In the genomic region with DNA sequence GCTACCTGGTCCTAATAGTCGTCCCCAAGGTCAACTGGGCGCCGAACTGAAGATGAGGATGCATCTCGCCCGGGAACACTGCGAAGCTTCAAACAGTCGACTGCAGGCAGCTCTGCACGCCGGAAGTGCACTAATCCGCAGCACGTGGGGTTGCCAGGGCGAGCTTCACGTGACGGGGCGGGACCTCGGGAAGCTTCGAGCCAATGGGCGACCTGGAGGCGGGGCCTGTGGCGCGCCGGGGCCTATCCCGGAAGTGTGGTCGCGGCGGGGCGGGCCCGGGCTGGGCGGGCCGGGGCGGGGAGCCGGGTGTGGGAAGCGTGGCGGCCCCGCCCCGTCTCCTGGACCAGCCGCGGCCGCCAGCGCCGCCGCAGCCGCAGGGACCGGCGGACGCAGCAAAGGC, we compare ENCODE assay signal across 8 mouse cellular contexts. TPM values are rescaled to one million over a fixed set of nuclear protein-coding genes. Genes with fewer than 3 reads are reported as not detected.
A peak's percentile ranks its signal among the peaks of the same experiment; 100 is the strongest.
DNase-seq lines count a peak whose midpoint lies in the region; ATAC-seq lines count a peak whose summit lies in the region.

Eif5a2 (plus strand) TSS at position 283 of the 400 bp plus-strand sequence.

- intact Hi-C loops in left cerebral cortex, postnatal 25 days (cut with DNase I), result no loop called here

- H3K27ac ChIP-seq in embryonic facial prominence, embryonic 10.5 days (replicated peaks), result peak within 1 kb of the TSS; percentile 83
- no peak within 1 kb of the TSS for H3K27ac ChIP-seq in intestine, embryonic 16.5 days (ENCODE audit: low read length)

- peak within 1 kb of the TSS; percentile 78 for H3K9ac ChIP-seq in intestine, embryonic 16.5 days (ENCODE audit: low read depth, low read length)

- peak; percentile 99 for ATAC-seq in intestine, embryonic 16.5 days

- H3K4me2 ChIP-seq in intestine, embryonic 16.5 days (ENCODE audit: low read depth, low read length), result peak within 1 kb of the TSS; percentile 99

- WGBS in embryonic facial prominence, embryonic 10.5 days, result 3% methylated on average over 46 of the region's 46 CpGs
- WGBS in intestine, embryonic 16.5 days, result 2% methylated on average over 44 of the region's 46 CpGs

- H3K9me3 ChIP-seq in embryonic facial prominence, embryonic 10.5 days, result no peaks in the 10 kb centered on the region
- no peaks in the 10 kb centered on the region for H3K9me3 ChIP-seq in intestine, embryonic 16.5 days (ENCODE audit: control insufficient read depth, low read length)

- H3K27me3 ChIP-seq in embryonic facial prominence, embryonic 10.5 days (replicated peaks; ENCODE audit: low read depth, poor library complexity, severe bottlenecking), result peaks cover 16% of the 10 kb centered on the region
- no peaks in the 10 kb centered on the region for H3K27me3 ChIP-seq in intestine, embryonic 16.5 days (replicated peaks; ENCODE audit: control insufficient read depth, insufficient read depth, low read length)

- H3K36me3 ChIP-seq in embryonic facial prominence, embryonic 10.5 days (replicated peaks), result no peaks in the 10 kb centered on the region; the same call in 1 of the 2 replicates
- H3K36me3 ChIP-seq in intestine, embryonic 16.5 days (ENCODE audit: control insufficient read depth, insufficient read depth, low read length), result no peaks in the 10 kb centered on the region

- peak; percentile 97 for DNase-seq in adrenal gland, postnatal 14 days
- DNase-seq in embryonic facial prominence, embryonic 10.5 days (ENCODE audit: low spot score), result peak; percentile 96
- DNase-seq in gonadal fat pad, adult 2 months (ENCODE audit: low read depth), result peak; percentile 5
- DNase-seq in left cerebral cortex, postnatal 25 days (ENCODE audit: low spot score in 2 of 2), result peak; percentile 93 to 95
- peak; percentile 92 for DNase-seq in mesoderm, embryonic 11.5 days (ENCODE audit: low read depth, low spot score)
- peak; percentile 93 for DNase-seq in right cerebral cortex, postnatal 25 days
- peak; percentile 82 to 91 for DNase-seq in urinary bladder, postnatal 36 days (ENCODE audit: low spot score in 2 of 2)

- peak within 1 kb of the TSS; percentile 92 for H3K4me3 ChIP-seq in embryonic facial prominence, embryonic 10.5 days
- peak within 1 kb of the TSS; percentile 73 for H3K4me3 ChIP-seq in intestine, embryonic 16.5 days (ENCODE audit: low read length)

- peaks cover 9% of the 10 kb centered on the region for H3K4me1 ChIP-seq in embryonic facial prominence, embryonic 10.5 days
- H3K4me1 ChIP-seq in intestine, embryonic 16.5 days (ENCODE audit: control insufficient read depth, insufficient read depth, low read length), result 0 out of 2 replicates have a peak, but pooled peaks cover 4% of the 10 kb centered on the region

RNA-seq across cellular contexts. Expression of gene Eif5a2, which starts in this region (rescaled TPM):
- total RNA-seq in adrenal gland, postnatal 14 days (2021), result 2.2 and 3.2 TPM in 2 replicates
- 12.9 and 13.5 TPM in 2 replicates for polyA plus RNA-seq in embryonic facial prominence, embryonic 10.5 days (2016; fragmentation: Nextera tagmentation; extraction: Ambion mirVana)
- polyA plus RNA-seq in gonadal fat pad, adult 2 months (2012; rRNA removed), result 0.91 and 1.1 TPM in 2 replicates
- 3.0 and 3.5 TPM in 2 replicates for polyA plus RNA-seq in intestine, embryonic 16.5 days (2015; fragmentation: Nextera tagmentation; extraction: Ambion mirVana)
- total RNA-seq in left cerebral cortex, postnatal 25 days (2021), result 10 to 100 TPM; 29.8 TPM

Comparison
In these comparisons a context has a peak if more than half of its experiments do, and no peak if none do; other contexts are left out.
1. DNase-seq: peak in every context shown above with its lines; median percentile 97 in adrenal gland, postnatal 14 days; 96 in embryonic facial prominence, embryonic 10.5 days; 94 in left cerebral cortex, postnatal 25 days; 93 in right cerebral cortex, postnatal 25 days; 92 in mesoderm, embryonic 11.5 days; 86 in urinary bladder, postnatal 36 days; 5 in gonadal fat pad, adult 2 months.